Comparison of ENCODE assay signal across 8 mouse cellular contexts in the genomic region with DNA sequence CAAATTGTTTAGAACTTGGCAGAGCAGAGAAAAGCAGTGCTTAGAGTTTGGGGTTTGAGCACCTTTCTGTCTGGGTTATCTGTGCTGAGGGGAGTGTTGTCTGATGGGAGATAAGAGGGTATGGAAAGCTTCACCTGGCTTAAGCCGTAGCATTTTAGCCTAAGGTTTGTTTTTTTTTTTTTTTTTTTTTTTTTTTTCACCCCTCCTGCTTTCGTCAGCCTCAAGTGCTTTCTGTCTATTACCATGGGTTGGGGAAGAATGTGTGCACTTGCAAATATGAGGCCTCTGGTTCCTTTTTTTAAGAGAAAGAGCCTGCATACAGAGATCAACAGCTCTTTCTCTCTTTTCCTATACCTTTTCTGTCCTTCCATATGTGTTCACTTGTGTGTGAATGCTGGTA. TPM values are rescaled to one million over a fixed set of nuclear protein-coding genes. Genes with fewer than 3 reads are reported as not detected.
A peak's percentile ranks its signal among the peaks of the same experiment; 100 is the strongest.
DNase-seq lines count a peak whose midpoint lies in the region; ATAC-seq and TF ChIP-seq lines count a peak whose summit lies in the region.

No protein-coding gene starts in this region.

- no peaks in the 10 kb centered on the region for H3K9me3 ChIP-seq in heart, embryonic 14.5 days (ENCODE audit: control insufficient read depth, low read length)
- H3K9me3 ChIP-seq in stomach, embryonic 14.5 days (ENCODE audit: control insufficient read depth, low read depth, low read length), result no peaks in the 10 kb centered on the region
- no peaks in the 10 kb centered on the region for H3K9me3 ChIP-seq in stomach, postnatal 0 days (ENCODE audit: control insufficient read depth, low read length)
- H3K9me3 ChIP-seq in liver, embryonic 14.5 days (ENCODE audit: control insufficient read depth, low read length), result no peaks in the 10 kb centered on the region

- H3K9ac ChIP-seq in heart, embryonic 14.5 days (ENCODE audit: low read length), result no peak overlapping the region
- H3K9ac ChIP-seq in stomach, embryonic 14.5 days (replicated peaks; ENCODE audit: low read depth, low read length), result no peak overlapping the region
- H3K9ac ChIP-seq in stomach, postnatal 0 days (ENCODE audit: low read length), result no peak overlapping the region
- no peak overlapping the region for H3K9ac ChIP-seq in liver, embryonic 14.5 days (replicated peaks)

- no peak for TF ChIP-seq EP300 in stomach, postnatal 0 days (optimal IDR thresholded peaks at IDR 0.05)
- no peak for TF ChIP-seq EP300 in liver, embryonic 14.5 days (IDR thresholded peaks at IDR 0.05; ENCODE audit: low read depth)

- peak overlapping the region; percentile 78 for H3K4me2 ChIP-seq in heart, embryonic 14.5 days (ENCODE audit: low read length)
- peak overlapping the region; percentile 75; the same call in 1 of the 2 replicates for H3K4me2 ChIP-seq in stomach, embryonic 14.5 days (replicated peaks; ENCODE audit: low read depth, low read length)
- H3K4me2 ChIP-seq in stomach, postnatal 0 days (replicated peaks; ENCODE audit: low read depth), result no peak overlapping the region
- peak overlapping the region; percentile 73; the same call in 1 of the 2 replicates for H3K4me2 ChIP-seq in liver, embryonic 14.5 days (ENCODE audit: low read depth)

- peaks cover 4 to 12% of the 10 kb centered on the region in 2 experiments; a peak in 2 of 4 replicates for H3K4me1 ChIP-seq in heart, embryonic 14.5 days (ENCODE audit: control insufficient read depth in 2 of 2, insufficient read depth in 2 of 2, low read length in 2 of 2)
- H3K4me1 ChIP-seq in stomach, embryonic 14.5 days (ENCODE audit: control insufficient read depth, insufficient read depth, low read length), result peaks cover 7% of the 10 kb centered on the region; the same call in 1 of the 2 replicates
- H3K4me1 ChIP-seq in stomach, postnatal 0 days (replicated peaks; ENCODE audit: control insufficient read depth, insufficient read depth), result no peaks in the 10 kb centered on the region
- H3K4me1 ChIP-seq in liver, embryonic 14.5 days (replicated peaks; ENCODE audit: control insufficient read depth in 2 of 2, insufficient read depth in 2 of 2, low read length in 1 of 2), result peaks cover 10 to 15% of the 10 kb centered on the region in 2 experiments

- no peak for DNase-seq in heart, postnatal 25 days (ENCODE audit: low spot score)
- DNase-seq in stomach, postnatal 0 days (ENCODE audit: low spot score), result no peak
- DNase-seq in liver, embryonic 14.5 days (ENCODE audit: low read depth in 3 of 3, low spot score in 3 of 3), result no peak
- DNase-seq in right cerebral cortex, postnatal 14 days, result no peak
- no peak for DNase-seq in urinary bladder, postnatal 14 days (ENCODE audit: low spot score)

- 53% methylated on average over 2 of the region's 2 CpGs for WGBS in heart, embryonic 14.5 days
- WGBS in stomach, embryonic 14.5 days, result 75% methylated on average over 2 of the region's 2 CpGs
- WGBS in stomach, postnatal 0 days, result 68% methylated on average over 2 of the region's 2 CpGs
- WGBS in liver, embryonic 14.5 days (ENCODE audit: insufficient replicate concordance), result 59% methylated on average over 2 of the region's 2 CpGs

- ATAC-seq in heart, embryonic 14.5 days (ENCODE audit: insufficient number of reproducible peaks, insufficient read depth, low FRiP score, low read depth), result no peak
- no peak for ATAC-seq in stomach, embryonic 14.5 days (ENCODE audit: insufficient number of reproducible peaks, insufficient read depth, low FRiP score, low read depth)
- ATAC-seq in stomach, postnatal 0 days (ENCODE audit: low FRiP score, low TSS enrichment), result no peak
- ATAC-seq in liver, embryonic 14.5 days (ENCODE audit: insufficient read depth), result no peak
- no peak for ATAC-seq in megakaryocyte progenitor cell, adult 5-6 weeks (replicated peaks; ENCODE audit: poor library complexity)

- intact Hi-C loops in heart, postnatal 25 days (cut with DNase I), result loop anchor here (5.0 kb wide), 1 partner anchor 107 kb away; a partner anchor contains a TSS

- H3K36me3 ChIP-seq in heart, embryonic 14.5 days (ENCODE audit: control insufficient read depth, insufficient read depth, low read length), result peaks cover 42% of the 10 kb centered on the region
- peaks cover 16% of the 10 kb centered on the region for H3K36me3 ChIP-seq in stomach, embryonic 14.5 days (ENCODE audit: control insufficient read depth, insufficient read depth, low read length)
- no peaks in the 10 kb centered on the region for H3K36me3 ChIP-seq in stomach, postnatal 0 days (ENCODE audit: control insufficient read depth, insufficient read depth, low read length)
- peaks cover 27% of the 10 kb centered on the region for H3K36me3 ChIP-seq in liver, embryonic 14.5 days (replicated peaks; ENCODE audit: control insufficient read depth, insufficient read depth, low read depth)

- TF ChIP-seq CTCF in stomach, postnatal 0 days (IDR thresholded peaks at IDR 0.05; ENCODE audit: low read depth), result no peak
- TF ChIP-seq CTCF in liver, embryonic 14.5 days (IDR thresholded peaks at IDR 0.05; ENCODE audit: low read depth), result no peak

- H3K27me3 ChIP-seq in heart, embryonic 14.5 days (ENCODE audit: control insufficient read depth, insufficient read depth, low read length), result no peaks in the 10 kb centered on the region
- H3K27me3 ChIP-seq in stomach, embryonic 14.5 days (ENCODE audit: control insufficient read depth, insufficient read depth, low read length), result no peaks in the 10 kb centered on the region
- H3K27me3 ChIP-seq in stomach, postnatal 0 days (ENCODE audit: control insufficient read depth, insufficient read depth, low read length), result no peaks in the 10 kb centered on the region
- H3K27me3 ChIP-seq in liver, embryonic 14.5 days (ENCODE audit: control insufficient read depth, insufficient read depth, low read length), result no peaks in the 10 kb centered on the region

- H3K27ac ChIP-seq in heart, embryonic 14.5 days (replicated peaks in 1 of 2; ENCODE audit: control insufficient read depth in 1 of 2, insufficient read depth in 1 of 2, low read depth in 2 of 2, low read length in 2 of 2), result no peak overlapping the region
- H3K27ac ChIP-seq in stomach, embryonic 14.5 days (ENCODE audit: low read length), result no peak overlapping the region
- H3K27ac ChIP-seq in stomach, postnatal 0 days (replicated peaks), result no peak overlapping the region
- no peak overlapping the region for H3K27ac ChIP-seq in liver, embryonic 14.5 days

- H3K4me3 ChIP-seq in heart, embryonic 14.5 days (ENCODE audit: control insufficient read depth in 1 of 2, insufficient read depth in 1 of 2, low read depth in 1 of 2, low read length in 2 of 2), result no peak overlapping the region
- H3K4me3 ChIP-seq in stomach, embryonic 14.5 days (ENCODE audit: low read depth, low read length), result no peak overlapping the region
- no peak overlapping the region for H3K4me3 ChIP-seq in stomach, postnatal 0 days (ENCODE audit: low read depth, low read length)
- H3K4me3 ChIP-seq in liver, embryonic 14.5 days (ENCODE audit: insufficient read depth in 1 of 2, low read depth in 2 of 2, low read length in 2 of 2), result peak overlapping the region in 1 of 2 experiments; percentile 95; a peak in 1 of 4 replicates

RNA-seq across cellular contexts. Expression of a gene that starts 2.9 kb away (rescaled TPM):
- 19.9 and 31.7 TPM in 2 replicates for polyA plus RNA-seq in heart, embryonic 14.5 days (2014; fragmentation: Nextera tagmentation; extraction: Ambion mirVana)
- total RNA-seq in heart, postnatal 25 days (2021), result 10 to 100 TPM; 29.7 to 55.0 TPM
- polyA plus RNA-seq in stomach, embryonic 14.5 days (2014; fragmentation: Nextera tagmentation; extraction: Ambion mirVana), result 29.8 and 54.8 TPM in 2 replicates
- 13.8 and 15.4 TPM in 2 replicates for polyA plus RNA-seq in stomach, postnatal 0 days (2015; fragmentation: Nextera tagmentation; extraction: Ambion mirVana)
- polyA plus RNA-seq in liver, embryonic 14.5 days (2012; rRNA removed), result 13.9 and 18.2 TPM in 2 replicates
- polyA plus RNA-seq in liver, embryonic 14.5 days (2014; fragmentation: Nextera tagmentation; extraction: Ambion mirVana), result 10.0 and 16.5 TPM in 2 replicates
- total RNA-seq in megakaryocyte progenitor cell, adult 5-6 weeks (2015), result 22.4 and 26.4 TPM in 2 replicates
- 38.4 and 41.0 TPM in 2 replicates for total RNA-seq in megakaryocyte progenitor cell, adult 5-6 weeks (2017)
